Mouse (Mus musculus): ENCODE data around the gene Rxra. TPM values are rescaled to one million over a fixed set of nuclear protein-coding genes. Genes with fewer than 3 reads are reported as not detected.

The Rxra gene
- total RNA-seq, 1 experiment from 2014 or later: 4.0 TPM

DNA sequence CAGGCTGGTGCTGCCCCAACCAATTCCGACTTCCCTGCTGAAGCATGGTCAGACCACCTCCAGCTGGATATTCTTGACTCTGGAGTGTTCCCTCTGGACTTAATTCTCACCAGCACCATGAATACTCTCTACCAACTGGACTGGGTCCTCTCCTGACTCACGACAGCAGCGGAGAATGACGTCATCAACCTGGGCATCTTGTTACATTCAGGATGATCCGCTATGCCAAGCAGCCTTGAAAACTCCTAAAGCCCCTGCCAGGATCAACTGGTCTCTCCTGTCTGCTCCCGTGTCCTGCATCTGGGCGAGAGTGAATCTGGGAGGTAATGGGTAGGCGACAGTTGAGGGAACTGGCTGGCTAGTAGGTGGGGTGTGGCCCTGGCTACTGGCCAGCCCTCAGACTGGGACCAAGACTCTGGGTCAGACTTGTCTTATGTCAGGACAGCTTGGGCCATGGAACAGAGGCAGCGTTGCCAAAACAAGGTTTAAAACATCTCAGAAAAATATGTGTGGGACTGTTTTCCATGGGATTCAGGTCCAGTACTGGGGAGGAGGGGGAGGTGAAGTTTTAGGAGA, 103.1 kb downstream of the Rxra start:
- no peak for ATAC-seq (replicated peaks; ENCODE audit: low read depth, poor library complexity, severe bottlenecking)

DNA sequence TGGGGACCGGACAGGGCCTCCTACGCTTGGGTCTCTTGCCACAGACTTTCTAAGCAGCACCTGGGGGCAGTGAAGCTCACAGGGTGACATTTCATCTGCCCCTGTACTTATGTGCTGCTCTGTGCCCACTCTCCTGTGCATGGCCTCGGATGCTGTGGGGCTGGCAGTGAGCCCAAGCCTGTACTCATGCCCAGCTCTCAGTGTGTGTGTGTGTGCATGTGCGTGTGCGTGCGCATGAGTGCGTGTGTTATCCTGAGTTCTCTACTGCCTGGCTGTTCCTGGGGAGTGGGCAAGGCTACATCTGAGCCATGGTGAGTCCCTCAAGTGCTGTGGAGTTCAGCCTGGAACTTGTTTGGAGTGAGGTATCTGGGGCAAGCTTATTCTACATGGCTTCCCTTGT, 103.9 kb downstream of the Rxra start:
- ATAC-seq (replicated peaks; ENCODE audit: low read depth, poor library complexity, severe bottlenecking): no peak

GRCm38 (mm10) chr2:27785363-27785762, 109.1 kb downstream of the Rxra start:
- no peak for ATAC-seq (replicated peaks; ENCODE audit: low read depth, poor library complexity, severe bottlenecking)

- no peak for ATAC-seq (replicated peaks; ENCODE audit: low read depth, poor library complexity, severe bottlenecking)
Measured at GRCm38 (mm10) chr2:27785973-27786417, 109.8 kb downstream of the Rxra start.

DNA sequence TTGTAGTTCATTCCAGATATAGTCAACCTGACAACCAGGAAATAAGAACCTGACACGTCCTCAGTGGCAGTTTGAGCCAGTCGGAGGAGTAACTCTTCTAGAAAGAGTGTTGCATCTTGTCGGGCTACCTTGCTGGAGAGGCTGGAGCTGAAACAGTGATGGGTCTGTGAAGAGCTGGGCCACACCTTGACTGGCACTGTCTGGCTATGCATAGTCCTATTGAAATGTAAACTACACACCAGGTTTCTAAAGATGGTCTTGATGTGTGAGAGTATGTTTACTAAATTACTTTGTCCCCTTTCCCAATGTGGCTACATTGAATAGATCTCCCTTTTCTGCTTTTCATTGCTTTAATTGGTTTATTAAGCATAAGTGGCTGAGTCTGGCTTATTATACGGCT, 115.3 kb downstream of the Rxra start:
- no peak for ATAC-seq (replicated peaks; ENCODE audit: low read depth, poor library complexity, severe bottlenecking)

DNA sequence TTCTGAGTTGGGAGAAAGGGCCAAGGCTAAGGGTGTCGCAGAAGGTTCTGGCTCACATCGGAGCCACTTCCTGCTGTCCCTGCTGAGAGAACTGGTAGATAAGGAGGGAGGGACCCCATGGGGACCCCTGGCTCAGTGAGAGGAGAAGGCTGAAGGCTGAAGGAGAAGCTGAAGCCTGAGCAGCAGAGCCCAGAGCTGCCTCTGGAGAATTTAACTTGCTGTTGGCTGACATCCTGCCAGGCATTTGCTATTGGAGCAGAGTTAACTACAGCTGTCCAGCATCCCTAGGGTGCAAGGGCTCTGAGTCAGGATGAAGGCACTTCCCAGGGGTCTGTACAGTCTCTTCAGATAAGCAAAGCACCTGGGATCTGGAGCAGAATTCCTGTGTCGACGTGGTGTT, 122.8 kb downstream of the Rxra start:
- ATAC-seq (replicated peaks; ENCODE audit: low read depth, poor library complexity, severe bottlenecking): no peak

DNA sequence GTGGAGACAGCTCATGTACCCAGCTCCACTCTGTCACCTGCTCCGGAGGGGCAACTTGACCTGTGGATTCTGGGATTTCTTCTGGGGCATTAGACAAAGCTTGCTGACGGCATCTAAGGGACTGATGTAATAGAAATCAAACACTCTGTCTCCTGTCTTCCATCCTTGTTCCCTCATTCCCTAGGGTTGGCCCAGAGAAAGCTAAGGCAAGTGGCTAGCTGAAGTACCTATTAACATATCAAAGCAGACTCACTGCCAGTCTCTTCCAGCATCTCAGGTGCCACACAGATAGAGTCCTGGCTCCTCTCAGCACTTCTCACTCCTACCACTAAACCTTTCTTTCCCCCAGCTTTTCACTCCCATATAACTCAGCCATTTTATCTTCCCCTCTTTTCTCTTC, 124.8 kb downstream of the Rxra start:
- ATAC-seq (replicated peaks; ENCODE audit: low read depth, poor library complexity, severe bottlenecking): no peak

DNA sequence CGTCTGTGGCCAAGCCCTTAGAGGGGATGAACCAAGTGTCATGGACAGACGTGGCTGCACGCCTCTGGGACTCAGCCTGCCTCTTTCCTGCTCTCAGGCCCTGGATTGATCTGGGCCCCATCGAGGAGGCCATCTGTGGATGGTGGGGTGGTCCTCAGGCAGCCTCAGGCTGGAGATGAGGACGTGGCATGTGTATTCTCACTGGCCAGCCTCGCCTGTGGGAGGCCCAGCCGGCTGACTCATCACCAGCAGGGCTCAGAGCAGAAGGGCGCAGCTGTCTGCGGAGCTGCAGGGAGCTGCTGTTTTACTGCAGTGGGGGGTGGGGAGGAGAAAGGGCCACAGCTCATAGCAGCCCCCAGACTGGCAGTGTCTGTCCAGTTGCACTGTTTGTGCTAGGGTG, 126.3 kb downstream of the Rxra start:
- ATAC-seq (replicated peaks; ENCODE audit: low read depth, poor library complexity, severe bottlenecking): no peak

- no peak for ATAC-seq (replicated peaks; ENCODE audit: low read depth, poor library complexity, severe bottlenecking)
Measured at GRCm38 (mm10) chr2:27806691-27807090, 130.5 kb downstream of the Rxra start.

DNA sequence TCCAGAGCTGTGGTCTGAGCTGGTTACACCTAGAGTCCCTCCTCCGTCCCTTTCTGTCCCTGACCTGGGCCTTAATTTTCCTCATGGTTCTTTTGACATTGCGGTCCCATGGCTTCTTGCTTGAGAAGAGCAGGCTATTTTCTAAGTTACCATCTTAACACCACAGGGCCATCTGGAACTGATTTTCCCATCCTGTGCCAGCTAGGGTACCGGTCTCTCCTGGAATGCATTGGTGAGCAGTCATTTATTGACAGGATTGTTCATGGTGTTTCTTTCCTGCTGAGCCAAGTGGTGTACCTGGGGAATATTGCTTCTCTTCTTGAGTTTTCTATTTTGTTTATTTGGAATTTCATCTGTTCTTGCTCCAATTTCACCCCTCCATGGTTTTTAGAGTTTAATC, 131.4 kb downstream of the Rxra start:
- ATAC-seq (replicated peaks; ENCODE audit: low read depth, poor library complexity, severe bottlenecking): no peak

GRCm38 (mm10) chr2:27809897-27810296, 133.7 kb downstream of the Rxra start:
- no peak for ATAC-seq (replicated peaks; ENCODE audit: low read depth, poor library complexity, severe bottlenecking)

Other genes starting within 250 kb of the Rxra start
- gene Vav2, start 249.4 kb upstream of the Rxra start, total RNA-seq (2017): 8.2 and 11.6 TPM in 2 replicates
- 0.05 and 0.15 TPM in 2 replicates for gene Brd3os, start 234.1 kb upstream of the Rxra start, total RNA-seq (2017)
- gene Brd3, start 168.8 kb upstream of the Rxra start, total RNA-seq (2017): 27.0 and 47.2 TPM in 2 replicates
- gene Wdr5, start 161.3 kb upstream of the Rxra start, total RNA-seq (2017): 83.4 and 86.4 TPM in 2 replicates
- 0.97 and 5.0 TPM in 2 replicates for gene Col5a1, start 210.0 kb downstream of the Rxra start, total RNA-seq (2017)